Mouse (Mus musculus) mesoderm, embryonic 11.5 days (tissue): Measurements from ENCODE around the gene Sult6b2.

Experiments used
- DNase-seq: peaks from one replicate; pipeline ENCODE4 v3.0.0-alpha.2; 2012; ENCODE audit warnings: low read depth, low spot score

Gene Sult6b2

GRCm38 (mm10) chr6:142810239-142810638, 5.9 kb upstream of the Sult6b2 start:
- no peak for DNase-seq

GRCm38 (mm10) chr6:142809373-142810098, 5.2 kb upstream of the Sult6b2 start:
- DNase-seq: no peak

DNA sequence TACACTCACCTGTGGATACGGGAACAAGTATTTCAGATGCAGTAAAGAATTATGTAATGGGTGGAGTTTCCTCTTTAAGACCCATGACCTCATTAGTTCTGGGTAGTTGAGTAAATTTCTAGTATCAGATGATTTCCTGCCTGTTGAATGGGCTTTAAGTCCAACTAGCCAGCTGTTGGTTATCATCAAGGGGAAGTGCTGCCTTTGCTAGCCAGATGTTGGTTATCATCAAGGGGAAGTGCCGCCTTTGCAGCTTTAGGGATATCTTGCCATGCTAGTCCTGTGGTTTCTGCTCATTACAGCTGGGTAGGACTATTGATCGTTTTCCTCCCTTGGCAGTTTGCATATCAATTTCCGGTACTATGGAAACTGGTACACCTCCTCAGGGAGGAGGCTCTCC, 2.0 kb upstream of the Sult6b2 start:
- no peak for DNase-seq

GRCm38 (mm10) chr6:142802617-142803525, 1.4 kb downstream of the Sult6b2 start:
- peak; percentile 21 for DNase-seq

DNA sequence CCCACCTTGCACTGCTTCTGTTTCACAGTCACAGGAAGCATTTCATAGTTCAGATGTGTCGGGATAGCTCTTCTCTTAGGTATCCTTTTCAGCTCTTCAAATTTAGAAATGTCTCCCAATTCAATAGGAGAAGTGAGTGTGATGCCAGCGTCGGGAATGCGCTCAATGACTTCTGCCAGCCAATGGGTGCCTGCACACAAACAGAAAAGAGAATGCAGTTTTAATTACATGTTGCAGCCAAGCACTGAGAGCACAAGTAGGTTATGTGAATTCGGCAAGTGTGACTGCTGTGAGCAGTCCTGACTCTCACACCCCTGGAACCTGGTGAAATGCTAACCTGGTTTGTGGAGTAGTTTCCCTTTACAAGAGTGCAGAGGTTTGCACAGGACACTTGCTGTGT, 2.6 kb downstream of the Sult6b2 start:
- no peak for DNase-seq

- DNase-seq: no peak
These were observed 4.5 kb downstream of the Sult6b2 start for GRCm38 (mm10) chr6:142799704-142800374.

- no peak for DNase-seq
These were observed 5.5 kb downstream of the Sult6b2 start for GRCm38 (mm10) chr6:142798837-142799236.

GRCm38 (mm10) chr6:142797996-142798395, 6.3 kb downstream of the Sult6b2 start:
- no peak for DNase-seq

- no peak for DNase-seq
These were observed 8.5 kb downstream of the Sult6b2 start for GRCm38 (mm10) chr6:142795655-142796441.

DNA sequence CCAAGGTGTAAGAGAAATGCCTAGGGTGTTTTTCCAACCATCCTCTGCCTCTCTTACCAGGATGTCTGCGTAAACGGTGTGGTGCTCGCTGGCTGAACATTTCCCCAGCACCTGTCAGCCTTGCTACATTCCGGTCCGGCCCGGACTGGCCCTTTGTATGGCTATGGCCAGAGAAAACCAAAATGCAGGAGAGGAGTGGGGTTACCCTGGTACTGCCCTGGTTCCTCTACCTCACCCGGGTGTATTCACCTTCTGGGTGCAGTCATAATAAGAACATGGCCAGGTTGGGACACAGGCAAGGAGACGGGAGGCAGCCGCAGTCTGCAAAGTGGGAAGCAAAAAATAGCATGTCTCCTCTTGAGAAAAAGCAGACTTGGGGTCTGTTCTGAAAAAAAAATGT, 9.2 kb downstream of the Sult6b2 start:
- DNase-seq: no peak

- DNase-seq: peak; percentile 33
These were observed 10.8 kb downstream of the Sult6b2 start for GRCm38 (mm10) chr6:142793468-142793867.

DNA sequence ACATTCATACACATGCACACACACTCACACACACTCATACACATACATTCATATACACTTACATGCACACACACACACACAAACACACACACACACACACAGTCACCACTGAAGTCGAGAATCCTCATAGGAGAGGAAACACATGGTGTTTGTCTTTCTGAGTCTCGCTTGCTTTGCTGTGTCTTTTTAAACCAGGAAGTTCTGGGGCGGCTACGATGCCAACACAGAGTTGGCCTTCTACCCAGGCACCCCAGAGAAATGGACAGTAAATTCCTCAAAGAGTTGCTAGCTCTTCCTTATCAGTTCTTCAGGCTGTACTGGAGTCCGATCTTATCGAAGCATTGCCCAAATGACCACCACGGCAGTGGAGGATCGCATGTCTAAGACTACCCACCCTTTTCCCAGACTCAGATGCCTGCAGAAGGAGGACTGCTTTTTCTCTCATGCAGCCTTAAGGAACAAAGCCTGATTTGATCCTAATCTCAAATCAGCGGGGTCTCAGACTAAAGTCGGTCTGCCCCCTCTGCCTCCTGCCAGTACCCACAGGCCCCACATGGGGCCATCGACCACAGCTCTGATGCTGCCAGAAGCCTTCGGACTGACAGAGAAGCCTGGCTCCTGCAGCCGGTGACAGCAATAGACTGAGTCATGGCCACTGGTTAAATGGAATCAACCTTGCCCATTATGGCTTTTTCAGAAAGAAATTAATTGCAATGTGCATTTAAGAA, 11.9 kb downstream of the Sult6b2 start:
- DNase-seq: no peak

DNA sequence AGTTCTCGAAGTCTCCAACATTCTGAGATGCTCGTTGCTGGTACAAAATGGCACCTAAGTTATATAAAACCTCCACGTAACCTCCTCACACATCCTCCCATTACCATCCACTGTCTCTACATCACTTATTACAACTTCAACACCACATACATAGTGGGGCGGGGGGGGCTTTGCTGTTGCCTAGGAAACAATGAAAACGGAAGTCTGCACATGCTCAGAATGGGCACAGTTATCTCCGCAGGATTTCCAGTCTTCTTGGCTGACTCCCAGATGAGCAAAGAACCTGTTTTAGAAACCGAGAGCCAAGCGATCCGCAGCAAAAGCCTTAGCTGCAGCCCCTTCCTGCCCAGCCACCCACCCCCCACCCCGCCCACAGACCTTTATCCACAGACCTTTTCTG, 14.6 kb downstream of the Sult6b2 start:
- DNase-seq: no peak

DNA sequence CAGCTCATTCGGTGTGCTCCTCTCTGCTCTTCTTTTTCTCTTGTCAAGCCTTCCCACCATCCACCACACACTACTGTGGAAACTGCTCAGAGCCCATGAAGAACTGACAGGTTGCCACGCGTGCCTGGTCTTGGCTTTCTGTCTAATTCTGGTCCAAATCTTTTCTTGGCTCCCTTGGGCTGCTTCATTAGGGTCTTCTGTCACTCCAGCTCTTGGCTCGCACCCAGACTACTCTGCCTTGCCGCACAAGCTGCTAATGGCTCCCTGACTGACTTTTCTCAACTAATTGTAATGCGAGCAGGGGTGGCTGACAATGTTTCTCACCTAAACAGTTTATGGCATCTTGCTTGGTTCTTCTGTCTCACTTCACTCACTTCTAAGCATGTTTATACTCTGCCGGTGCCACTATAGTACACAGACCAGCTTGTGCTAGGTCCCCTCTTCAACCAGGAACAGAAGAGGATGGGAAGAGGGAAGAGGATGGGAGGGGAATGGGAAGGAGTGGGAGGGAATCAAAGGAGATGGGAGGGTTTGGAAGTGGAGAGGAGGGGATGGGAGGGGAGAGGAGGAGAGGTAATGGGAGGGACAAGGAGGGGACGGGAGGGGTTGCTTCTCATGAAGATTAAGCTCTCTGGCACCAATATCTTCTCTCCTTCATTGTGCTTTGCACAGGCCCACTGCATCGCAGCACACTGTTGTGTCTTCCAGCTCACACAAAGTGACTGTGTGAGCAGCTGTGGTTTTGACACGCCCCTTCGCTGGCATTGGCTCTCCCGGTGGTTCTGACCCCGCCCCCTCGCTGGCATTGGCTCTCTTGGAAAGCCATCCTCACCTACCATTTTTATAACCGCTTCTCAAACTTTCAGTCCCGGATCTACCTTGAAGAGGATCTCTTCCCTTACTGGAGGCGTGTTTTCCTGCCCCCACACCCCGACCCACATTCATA, 16.0 kb downstream of the Sult6b2 start:
- no peak for DNase-seq

DNA sequence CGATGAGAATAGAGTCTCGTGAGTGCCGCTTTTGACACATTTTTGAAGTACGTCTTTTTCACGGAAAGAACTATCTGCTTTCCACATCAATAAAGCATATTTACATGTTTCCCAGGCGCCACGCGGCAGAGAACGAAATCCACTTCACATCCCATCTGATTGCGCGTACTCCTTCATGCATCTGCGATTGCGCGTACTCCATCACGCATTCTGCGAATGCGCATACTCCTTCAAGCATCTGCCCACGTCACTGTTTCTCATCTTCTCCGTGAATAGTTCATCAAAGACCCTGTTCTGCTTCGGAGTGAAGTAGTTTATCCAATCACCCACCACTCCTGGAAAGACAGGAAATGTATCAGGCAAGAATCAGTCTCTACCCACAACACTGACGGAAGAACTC, 18.2 kb downstream of the Sult6b2 start:
- DNase-seq: no peak

- DNase-seq: peak; percentile 70
These were observed 19.0 kb downstream of the Sult6b2 start for GRCm38 (mm10) chr6:142785343-142785742.

DNA sequence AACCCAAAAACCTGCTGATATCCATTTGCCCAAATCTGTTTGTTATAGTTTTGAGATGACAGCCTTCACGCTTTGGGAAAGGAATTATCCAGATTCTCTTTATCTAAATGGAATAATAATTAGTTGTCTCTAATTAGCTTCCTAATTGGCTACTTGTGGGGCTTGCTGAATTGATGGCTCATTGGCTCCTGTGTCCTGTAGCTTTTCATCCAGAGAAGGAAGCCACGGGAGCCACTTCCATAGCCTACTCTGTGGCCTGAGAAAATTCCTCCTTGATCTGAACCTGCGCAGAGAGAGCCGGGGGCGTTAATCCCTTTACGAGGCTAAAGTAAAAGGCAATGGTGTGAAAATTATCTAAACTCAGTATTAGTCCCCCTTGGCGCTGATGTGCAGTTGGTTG, 23.0 kb downstream of the Sult6b2 start:
- no peak for DNase-seq

GRCm38 (mm10) chr6:142780574-142781033, 23.7 kb downstream of the Sult6b2 start:
- DNase-seq: no peak

DNA sequence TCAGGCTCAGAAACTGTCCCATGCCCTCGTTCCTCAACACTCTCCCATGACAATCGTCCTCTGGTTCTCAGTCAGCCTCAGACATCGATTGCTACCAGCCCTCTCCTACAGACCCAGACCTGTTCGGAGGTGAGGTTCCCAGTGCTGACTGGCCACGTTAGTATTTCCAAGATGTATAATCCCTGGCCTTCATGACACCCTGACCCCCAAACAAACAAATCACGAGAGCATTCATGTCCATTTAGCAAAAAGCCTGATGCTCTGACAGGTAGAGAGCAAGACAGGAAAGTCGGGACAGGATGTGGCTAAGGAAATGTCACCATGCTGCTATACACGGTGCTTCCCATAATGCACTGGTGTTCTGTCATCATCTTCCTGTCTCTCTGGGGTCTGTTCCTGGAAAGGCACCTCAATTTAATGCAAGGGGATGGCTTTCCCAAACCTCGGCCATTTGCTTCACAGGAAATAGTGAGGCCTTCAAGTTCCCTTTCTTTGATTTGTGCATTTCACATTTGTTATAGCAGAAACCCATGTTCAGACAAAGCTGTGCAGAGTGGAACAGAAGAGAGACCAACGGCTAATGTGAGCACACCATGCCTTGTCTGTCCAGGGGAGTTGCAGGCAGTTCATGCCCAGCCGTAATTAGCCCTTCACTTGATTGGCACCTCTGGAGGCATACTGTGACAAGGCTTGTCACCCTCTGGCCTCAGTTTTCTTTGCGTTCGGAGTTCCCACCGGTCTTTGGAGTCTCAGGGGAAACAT, 24.3 kb downstream of the Sult6b2 start:
- DNase-seq: no peak
